Comparison of ENCODE assay signal across 15 mouse cellular contexts in genomic region chr7:83037100-83037499, GRCm38 (mm10).
DNase-seq lines count a peak whose midpoint lies in the region; ATAC-seq and TF ChIP-seq lines count a peak whose summit lies in the region.
"Had no signal": no experiment of that assay in that cellular context is flagged by ENCODE, and none has a peak within 500 bp of the region (broad histone marks: within the 10 kb centered on the region; RNA-seq: fewer than 3 reads in every experiment).

No protein-coding gene starts in this region.

- 2% methylated on average over 2 of the region's 2 CpGs for WGBS in embryonic facial prominence, embryonic 12.5 days
- 7% methylated on average over 2 of the region's 2 CpGs for WGBS in limb, embryonic 14.5 days

- no peak overlapping the region for H3K27ac ChIP-seq in ES-Bruce4 (ENCODE audit: insufficient read depth, low read length)
- 0 out of 2 replicates have a peak overlapping the region, but pooled peaks have one; percentile 9 for H3K27ac ChIP-seq in embryonic facial prominence, embryonic 12.5 days
- H3K27ac ChIP-seq in limb, embryonic 14.5 days (replicated peaks; ENCODE audit: low read depth, low read length) = peak overlapping the region; percentile 38; the same call in 1 of the 2 replicates
- H3K27ac ChIP-seq: intestine, embryonic 15.5 days; left cerebral cortex, adult 2 months; macrophage had no signal

- no peak overlapping the region for H3K9ac ChIP-seq in ES-Bruce4 (ENCODE audit: low read depth, poor library complexity, severe bottlenecking)
- H3K9ac ChIP-seq in embryonic facial prominence, embryonic 12.5 days = no peak overlapping the region
- H3K9ac ChIP-seq in limb, embryonic 14.5 days (ENCODE audit: low read depth, low read length, severe bottlenecking) = no peak overlapping the region
- H3K9ac ChIP-seq: intestine, embryonic 15.5 days; lung, embryonic 14.5 days had no signal

- TF ChIP-seq EP300 in ES-Bruce4 (IDR thresholded peaks at IDR 0.05; ENCODE audit: insufficient read depth, low read depth, low read length) = peak; percentile 56; the same call in 1 of the 2 replicates

- 0 out of 2 replicates have a peak, but pooled peaks have one; percentile 55 for ATAC-seq in embryonic facial prominence, embryonic 12.5 days (ENCODE audit: insufficient number of reproducible peaks, insufficient read depth, low FRiP score, low TSS enrichment)
- ATAC-seq in limb, embryonic 14.5 days (ENCODE audit: low FRiP score, low read depth) = no peak
- ATAC-seq: CD4-positive, CD25-positive, alpha-beta regulatory T cell, adult 4 months; intestine, embryonic 15.5 days had no signal

- H3K4me3 ChIP-seq in ES-Bruce4 (ENCODE audit: low read depth, low read length) = no peak overlapping the region
- H3K4me3 ChIP-seq in embryonic facial prominence, embryonic 12.5 days = no peak overlapping the region
- H3K4me3 ChIP-seq in limb, embryonic 14.5 days (replicated peaks; ENCODE audit: low read length) = no peak overlapping the region
- H3K4me3 ChIP-seq: intestine, embryonic 15.5 days; left cerebral cortex, adult 2 months had no signal

- no peaks in the 10 kb centered on the region for H3K9me3 ChIP-seq in ES-Bruce4 (replicated peaks; ENCODE audit: control insufficient read depth, insufficient read depth, low read length, poor library complexity, severe bottlenecking)
- H3K9me3 ChIP-seq in embryonic facial prominence, embryonic 12.5 days = no peaks in the 10 kb centered on the region
- H3K9me3 ChIP-seq in limb, embryonic 14.5 days (ENCODE audit: control insufficient read depth, low read length) = no peaks in the 10 kb centered on the region
- H3K9me3 ChIP-seq: intestine, embryonic 15.5 days had no signal

- H3K36me3 ChIP-seq in ES-Bruce4 (ENCODE audit: control insufficient read depth, insufficient read depth, low read length, poor library complexity, severe bottlenecking) = no peaks in the 10 kb centered on the region
- H3K36me3 ChIP-seq in embryonic facial prominence, embryonic 12.5 days = no peaks in the 10 kb centered on the region
- no peaks in the 10 kb centered on the region for H3K36me3 ChIP-seq in limb, embryonic 14.5 days (ENCODE audit: control insufficient read depth, insufficient read depth, low read length)
- H3K36me3 ChIP-seq: intestine, embryonic 15.5 days had no signal

- no peak for TF ChIP-seq CTCF in ES-Bruce4 (IDR thresholded peaks at IDR 0.05; ENCODE audit: low read depth, low read length)

- no peaks in the 10 kb centered on the region for H3K27me3 ChIP-seq in ES-Bruce4 (ENCODE audit: control insufficient read depth, insufficient read depth, low read length, poor library complexity, severe bottlenecking)
- no peaks in the 10 kb centered on the region for H3K27me3 ChIP-seq in embryonic facial prominence, embryonic 12.5 days
- H3K27me3 ChIP-seq in limb, embryonic 14.5 days (ENCODE audit: control insufficient read depth, insufficient read depth, low read length) = no peaks in the 10 kb centered on the region
- H3K27me3 ChIP-seq: intestine, embryonic 15.5 days had no signal

- H3K4me2 ChIP-seq in embryonic facial prominence, embryonic 12.5 days (replicated peaks) = no peak overlapping the region
- no peak overlapping the region for H3K4me2 ChIP-seq in limb, embryonic 14.5 days (replicated peaks; ENCODE audit: low read depth, low read length, severe bottlenecking)
- H3K4me2 ChIP-seq: intestine, embryonic 15.5 days; lung, embryonic 14.5 days had no signal

- no peak for TF ChIP-seq POLR2A in ES-Bruce4 (IDR thresholded peaks at IDR 0.05; ENCODE audit: insufficient read depth, low read length)
- TF ChIP-seq POLR2A in limb, embryonic 14.5 days (IDR thresholded peaks at IDR 0.05; ENCODE audit: borderline replicate concordance, extremely low read depth, insufficient read depth, insufficient read length) = no peak

- H3K4me1 ChIP-seq in ES-Bruce4 (ENCODE audit: control insufficient read depth, insufficient read depth, low read length) = peaks cover 2% of the 10 kb centered on the region
- peaks cover 19% of the 10 kb centered on the region; the same call in 1 of the 2 replicates for H3K4me1 ChIP-seq in embryonic facial prominence, embryonic 12.5 days
- peaks cover 11% of the 10 kb centered on the region for H3K4me1 ChIP-seq in limb, embryonic 14.5 days (ENCODE audit: control insufficient read depth, insufficient read depth, low read length)
- H3K4me1 ChIP-seq: intestine, embryonic 15.5 days had no signal

- DNase-seq in R1 (ENCODE audit: low read depth, low spot score) = peak; percentile 27
- DNase-seq in limb, embryonic 14.5 days (ENCODE audit: low spot score) = no peak
- DNase-seq in right cerebral cortex, adult 2 months (ENCODE audit: low spot score in 2 of 2) = no peak
- no peak for DNase-seq in adrenal gland, postnatal 14 days
- DNase-seq in right cerebral cortex, postnatal 14 days = no peak
- DNase-seq: adrenal gland, postnatal 36 days; liver; lung, embryonic 14.5 days; right cerebral cortex, postnatal 25 days had no signal
